Mouse (Mus musculus) adrenal gland, postnatal 14 days (tissue): ENCODE measurements around the gene Gm20388. TPM values are rescaled to one million over a fixed set of nuclear protein-coding genes. Genes with fewer than 3 reads are reported as not detected.

Experiments used
- DNase-seq: peaks from one replicate; pipeline ENCODE4 v3.0.0; 2021; ENCODE audit warnings: mixed read lengths
- total RNA-seq: library from RNA; stranded (reverse); gene quantifications from 2 replicates; pipeline ENCODE4 v1.2.3, GENCODE M21; 2021

The Gm20388 gene
- total RNA-seq, 1 experiment from 2014 or later, result 17.6 TPM

DNA sequence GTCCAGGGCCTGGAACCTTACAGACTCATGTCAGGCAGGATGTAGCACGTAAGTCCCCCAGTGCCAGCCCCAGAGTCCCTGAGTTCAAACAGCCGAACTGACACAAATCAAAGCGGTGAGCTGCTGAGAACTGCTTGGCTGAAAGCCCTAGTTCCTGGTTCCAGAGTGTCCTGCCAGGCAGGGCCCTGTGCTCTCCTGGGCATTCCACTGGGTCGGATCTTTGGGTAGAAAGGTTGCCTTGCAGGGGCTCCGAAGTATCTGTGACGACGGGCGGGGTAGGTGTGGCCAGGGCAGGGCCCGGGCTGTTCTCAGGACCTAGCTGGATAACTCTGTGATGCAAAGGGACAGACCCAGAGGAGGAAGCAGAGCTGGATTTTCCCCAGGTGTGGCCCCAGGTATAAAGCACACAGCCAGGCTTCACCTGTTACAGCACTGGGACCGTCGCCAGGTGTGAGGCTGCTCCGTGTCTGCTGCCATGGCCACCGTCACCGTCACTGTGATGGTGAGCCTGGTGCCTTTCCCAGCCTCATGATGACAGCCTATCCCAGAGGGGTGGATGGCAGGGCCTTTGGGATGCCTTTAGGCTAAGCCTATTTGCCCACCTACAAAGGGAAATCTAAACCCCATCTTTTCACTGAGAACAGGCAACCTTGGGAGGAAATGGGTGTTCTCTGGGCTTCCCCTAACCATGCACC is 2510.9 kb downstream of the Gm20388 start, which contains the start of gene Il17c:
Gene Il17c (plus strand): TSS at position 645 of the 695 bp plus-strand sequence.
- DNase-seq, result peak; percentile 30

DNA sequence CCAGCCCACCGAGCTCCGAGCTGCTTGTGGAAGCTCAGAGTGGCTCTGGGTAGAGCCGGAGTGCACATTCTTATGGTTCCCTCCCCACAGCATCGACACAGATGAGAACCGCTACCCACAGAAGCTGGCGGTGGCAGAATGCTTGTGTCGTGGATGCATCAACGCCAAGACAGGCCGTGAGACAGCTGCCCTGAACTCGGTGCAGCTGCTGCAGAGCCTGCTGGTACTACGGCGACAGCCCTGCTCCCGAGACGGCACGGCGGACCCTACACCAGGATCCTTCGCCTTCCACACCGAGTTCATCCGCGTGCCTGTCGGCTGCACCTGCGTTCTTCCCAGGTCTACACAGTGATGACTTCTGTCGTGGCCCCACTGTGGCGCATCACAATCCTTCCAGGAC is 2512.6 kb downstream of the Gm20388 start:
- DNase-seq, result no peak

DNA sequence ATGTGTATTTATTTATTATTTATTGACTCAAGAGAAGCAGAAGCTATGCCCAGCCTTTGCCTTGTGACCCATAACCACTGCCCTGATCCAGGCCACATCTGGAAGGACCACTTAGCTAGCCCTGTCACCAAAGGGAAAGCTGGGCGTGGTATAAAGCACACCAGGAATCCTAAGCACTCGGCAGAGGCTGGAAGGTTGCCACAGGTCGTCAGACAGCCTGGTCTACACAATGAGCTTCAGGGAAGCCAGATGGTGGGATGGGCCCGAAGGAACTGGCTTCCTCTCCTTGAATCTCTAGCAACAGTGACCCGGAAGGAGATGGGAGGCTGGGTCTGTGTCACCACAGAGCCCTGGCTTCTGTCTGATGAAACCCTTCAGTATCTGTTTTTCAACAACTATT is 2513.0 kb downstream of the Gm20388 start:
- no peak for DNase-seq

DNA sequence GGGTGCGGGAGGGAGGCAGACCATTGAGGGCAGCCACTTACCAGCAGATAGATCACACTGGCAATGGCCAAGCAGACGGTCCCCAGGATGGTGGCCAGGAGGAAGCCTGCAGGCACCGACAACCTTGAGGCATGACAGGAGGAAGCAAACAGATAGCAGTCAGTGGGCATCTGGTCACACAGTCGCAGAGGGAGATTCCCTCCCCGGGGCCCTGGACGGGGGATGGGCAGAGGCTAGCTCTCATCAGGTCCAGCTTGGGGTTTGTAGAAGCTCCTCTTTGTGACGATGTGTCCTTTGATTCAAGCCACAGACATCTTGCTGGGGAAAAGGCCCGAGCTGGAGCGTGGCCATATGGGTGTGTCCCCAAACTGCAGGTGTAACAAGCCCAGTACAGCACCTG is 2515.5 kb downstream of the Gm20388 start:
- DNase-seq, result no peak

DNA sequence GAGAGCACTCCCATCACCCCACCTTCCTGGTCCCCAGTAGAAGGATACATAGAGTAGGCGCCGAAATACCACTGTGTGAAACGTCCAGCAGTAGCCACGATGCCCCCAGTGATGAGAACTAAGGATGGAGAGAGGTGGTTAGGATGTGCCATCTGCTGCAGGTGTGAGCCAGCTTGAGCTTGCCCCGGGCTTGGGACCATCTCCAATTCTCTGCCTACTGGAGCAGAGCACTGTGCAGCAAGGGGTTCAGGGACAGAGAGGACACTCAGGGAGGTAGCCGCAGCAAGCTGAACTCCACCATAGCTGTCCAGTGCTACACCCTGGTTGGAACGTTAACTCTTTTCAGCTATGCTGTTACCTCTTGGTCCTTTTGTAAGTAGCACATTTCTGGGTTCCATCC is 2517.0 kb downstream of the Gm20388 start:
- no peak for DNase-seq

DNA sequence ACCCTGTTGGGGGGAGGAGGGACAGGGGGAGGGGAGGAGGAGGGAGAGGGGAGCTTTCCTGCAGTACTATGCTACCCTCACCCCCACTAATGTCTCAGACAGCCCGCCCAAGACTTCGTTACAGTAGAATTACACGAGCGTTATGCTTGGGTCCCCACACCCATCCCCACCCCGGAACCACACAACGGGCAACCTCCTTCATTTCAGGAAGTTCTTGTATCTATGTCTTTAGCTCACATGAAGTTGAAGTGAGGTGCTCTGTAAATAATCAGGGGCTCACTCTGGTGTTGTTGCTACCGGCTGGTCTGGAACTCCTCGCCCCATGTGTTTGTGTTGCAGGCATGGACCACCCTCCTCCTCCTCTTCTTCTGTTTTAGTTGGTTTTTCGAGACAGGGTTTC is 2517.5 kb downstream of the Gm20388 start:
- DNase-seq, result no peak

DNA sequence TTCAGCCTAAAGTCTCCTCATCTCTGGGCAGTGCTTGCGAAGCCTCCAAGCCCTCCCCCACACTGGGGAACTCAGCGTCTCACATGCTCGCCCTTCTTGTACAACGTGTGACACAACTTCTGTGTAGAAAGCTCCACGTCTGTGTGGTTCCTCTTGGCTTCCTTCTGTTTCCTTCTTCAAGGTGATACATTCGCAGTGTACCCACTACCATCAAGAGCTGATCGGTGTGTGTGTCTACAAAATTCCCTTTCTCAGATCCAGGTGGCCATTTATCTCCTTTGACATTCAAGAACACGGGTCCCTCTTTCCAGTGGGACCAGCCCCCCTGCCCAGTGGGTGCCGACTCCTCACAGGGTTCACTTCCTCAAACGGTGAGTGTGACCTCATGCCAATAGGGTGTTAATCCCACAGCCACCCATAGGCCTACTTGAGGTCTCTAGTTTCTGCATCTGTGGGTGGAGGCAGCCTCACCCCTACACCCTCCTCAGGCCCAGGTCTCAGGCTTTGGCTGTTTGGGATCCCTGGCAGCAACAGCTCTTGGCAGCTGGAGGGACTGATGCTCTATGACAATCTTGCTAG is 2519.5 kb downstream of the Gm20388 start:
- DNase-seq, result no peak

DNA sequence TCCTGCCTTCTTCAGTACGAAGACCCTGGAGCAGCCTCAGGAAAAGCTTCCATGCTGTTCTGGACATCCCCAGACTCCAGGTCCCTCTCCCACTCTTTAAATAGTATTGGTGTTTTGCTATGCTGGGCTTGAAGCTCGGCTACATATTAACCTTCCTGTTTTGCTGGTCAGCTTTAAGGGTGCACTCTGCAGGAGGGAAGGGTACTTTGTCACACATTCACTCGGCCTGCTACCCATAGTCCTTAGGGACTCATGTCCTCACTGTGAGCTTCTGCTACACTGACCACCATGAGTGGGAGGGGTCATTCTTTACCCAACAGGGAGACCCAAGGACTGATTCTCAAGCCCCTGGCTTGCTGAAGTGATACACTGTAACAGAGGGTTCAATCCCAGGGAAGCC is 2520.0 kb downstream of the Gm20388 start:
- DNase-seq, result no peak

DNA sequence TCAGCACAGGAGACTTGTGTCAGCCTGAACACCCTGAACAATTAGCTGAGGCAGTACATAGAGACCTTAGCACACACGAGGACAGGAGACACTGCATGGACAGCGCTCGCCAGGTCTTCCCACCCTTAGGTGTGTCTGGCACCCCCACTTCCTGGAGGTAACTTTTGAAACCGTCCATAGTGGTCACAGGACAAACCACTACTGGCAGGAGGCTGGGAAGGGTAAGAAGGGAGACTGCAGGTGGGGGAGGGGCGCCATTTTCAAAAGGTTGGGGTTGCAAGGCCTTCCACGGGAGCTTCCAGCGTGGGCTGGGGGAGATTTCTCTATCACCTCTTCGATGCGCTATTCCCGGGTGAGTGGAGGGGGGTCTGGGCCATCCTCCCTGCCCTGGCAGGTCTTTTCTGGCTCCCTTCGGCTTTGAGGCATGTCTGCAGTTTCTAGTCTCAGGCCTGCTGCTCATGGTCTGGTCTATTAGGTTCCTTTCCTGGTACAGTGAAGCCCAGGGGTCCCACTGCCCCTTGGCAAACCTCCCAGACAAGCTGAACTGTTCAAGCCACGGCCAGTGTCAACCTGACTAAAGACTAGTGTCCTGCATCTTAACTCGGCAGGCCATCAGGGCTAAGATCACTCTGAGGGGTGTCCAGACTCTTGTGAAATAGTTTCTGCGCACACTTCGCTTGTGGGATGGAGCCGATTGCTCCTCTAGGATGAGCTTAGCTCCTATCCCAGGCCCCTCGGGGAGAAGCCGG is 2521.2 kb downstream of the Gm20388 start:
- DNase-seq, result no peak

DNA sequence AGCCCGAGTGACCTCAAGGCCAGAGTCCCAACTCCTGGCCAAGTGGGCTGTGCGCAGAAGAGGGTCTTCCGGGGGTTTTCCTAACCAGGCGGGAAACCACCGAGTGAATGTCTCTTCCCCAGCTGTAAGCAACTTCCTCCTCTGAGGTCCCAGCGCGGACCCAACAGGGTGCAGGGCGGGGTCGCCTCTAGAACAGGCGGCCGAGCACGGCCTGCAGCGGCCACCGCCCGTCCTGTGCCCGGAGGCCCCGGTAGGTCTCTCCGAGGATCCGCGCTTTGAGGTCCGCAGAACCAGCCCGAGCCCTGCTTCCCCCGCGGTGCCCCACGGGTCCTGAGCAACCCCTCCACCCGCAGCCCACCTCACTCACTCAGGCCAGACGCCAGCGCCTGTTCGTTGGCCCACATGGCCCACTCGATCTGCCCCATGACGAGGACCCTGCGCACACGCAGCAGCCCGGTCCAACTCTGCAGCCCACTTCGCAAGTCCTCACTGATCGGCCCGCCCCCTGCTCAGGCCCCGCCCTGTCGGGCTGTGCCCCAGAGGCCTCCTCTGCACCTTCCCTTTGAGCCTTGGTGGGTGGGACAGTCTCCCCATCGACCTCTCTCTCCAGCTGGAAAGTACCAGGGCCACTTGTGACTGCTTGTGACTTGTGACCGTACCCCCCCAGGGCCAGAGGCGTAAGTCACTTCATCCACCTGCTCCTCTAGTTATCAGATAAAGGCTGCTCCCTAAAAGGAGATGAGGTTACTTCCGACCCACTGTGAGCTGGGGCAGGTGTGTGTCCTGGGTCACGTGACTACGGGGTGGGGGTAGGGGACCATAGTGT is 2522.0 kb downstream of the Gm20388 start, which contains the start of gene Cyba:
Gene Cyba (minus strand): TSS at position 488 of the 826 bp plus-strand sequence.
- peak; percentile 82 for DNase-seq

DNA sequence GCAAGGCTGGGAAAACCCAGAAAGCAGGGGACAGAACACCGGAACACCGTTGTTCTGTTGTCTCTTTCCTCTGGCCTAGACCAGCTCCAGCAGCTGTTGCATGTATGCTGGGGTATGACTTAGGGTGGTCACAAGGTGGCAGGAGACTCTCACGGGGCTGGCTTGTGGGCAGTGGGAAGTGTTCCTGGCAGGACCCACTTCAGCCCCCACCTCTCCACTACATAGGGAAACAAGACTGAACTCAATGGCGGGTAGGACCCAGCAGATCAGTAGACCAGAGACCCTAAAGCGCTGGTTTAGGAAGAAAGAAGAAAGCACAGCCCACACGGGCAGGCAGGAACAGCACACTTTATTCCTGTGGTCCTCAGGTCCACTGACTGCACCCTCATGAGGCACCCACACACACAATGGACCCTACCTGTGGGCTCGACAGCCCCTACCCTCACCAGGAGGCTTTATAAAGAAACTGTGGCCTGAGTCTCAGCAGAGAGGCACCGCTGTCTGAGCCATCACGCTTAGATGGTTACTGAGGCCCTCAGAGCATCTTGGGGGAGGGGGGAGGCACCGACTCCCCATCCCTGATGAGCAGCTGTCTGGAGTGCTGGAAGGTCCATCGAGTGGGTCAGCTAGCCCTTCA is 2522.7 kb downstream of the Gm20388 start:
- peak; percentile 36 for DNase-seq

DNA sequence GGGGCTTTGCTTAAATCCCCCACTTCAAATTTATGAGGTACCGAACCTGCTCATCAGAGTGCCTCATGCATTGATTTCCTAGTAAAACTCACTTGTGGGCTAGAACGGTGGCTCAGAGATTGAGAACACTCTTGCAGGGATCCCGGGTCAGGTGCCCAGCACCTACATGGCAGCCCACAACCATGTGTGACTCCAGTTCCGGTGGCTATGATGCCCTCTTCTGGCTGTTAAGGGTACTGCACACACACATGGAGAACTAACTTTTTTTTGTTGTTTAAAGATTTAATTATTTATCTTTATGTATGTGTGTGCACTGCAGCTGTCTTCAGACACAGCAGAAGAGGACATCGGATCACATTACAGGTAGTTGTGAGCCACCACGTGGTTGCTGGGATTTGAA is 2524.7 kb downstream of the Gm20388 start:
- no peak for DNase-seq

DNA sequence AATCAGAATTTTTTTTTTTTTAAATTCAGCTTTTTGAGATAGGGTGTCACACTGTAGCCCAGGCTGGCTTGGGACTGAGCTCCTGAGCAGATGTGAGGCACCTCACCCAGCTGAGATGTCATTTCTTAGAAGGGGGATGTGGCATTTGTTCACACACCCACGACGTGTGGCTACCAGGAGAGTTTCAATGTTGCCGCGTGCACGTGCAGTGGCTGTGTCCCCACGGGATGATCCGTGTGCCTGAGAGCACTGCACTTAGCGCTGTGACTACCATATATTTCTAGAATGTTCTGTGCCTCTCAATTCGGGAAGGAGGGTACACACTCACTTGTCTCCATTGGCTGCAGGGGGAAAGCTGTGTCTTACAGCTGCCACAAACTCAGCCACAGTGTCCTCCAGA is 2525.5 kb downstream of the Gm20388 start:
- no peak for DNase-seq

DNA sequence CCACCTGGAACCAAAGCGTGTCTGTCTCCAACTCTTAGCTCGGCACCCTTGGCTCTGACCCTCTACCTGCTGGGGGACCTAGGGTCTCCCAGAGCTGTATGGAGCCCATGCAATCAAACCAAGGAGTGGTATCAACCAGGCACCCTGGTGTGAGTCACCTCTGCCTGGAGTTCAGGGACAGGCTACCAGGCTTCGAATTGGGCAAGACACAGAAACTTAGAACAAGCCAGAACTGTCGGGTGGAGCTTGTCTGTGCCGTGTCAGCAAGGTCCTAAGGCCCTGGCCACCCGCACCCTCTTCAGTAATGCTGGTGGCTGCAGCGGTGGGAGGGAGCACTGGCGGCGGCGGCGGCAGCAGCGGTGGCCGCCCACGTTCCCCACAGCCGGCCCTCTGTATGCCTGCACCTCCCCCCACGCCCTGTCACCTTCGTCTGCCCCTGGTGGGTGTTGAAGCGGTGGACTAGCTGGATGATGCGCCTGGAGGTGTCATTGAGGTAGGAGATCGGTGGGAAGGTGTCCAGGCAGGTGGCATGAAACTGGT is 2526.0 kb downstream of the Gm20388 start:
- DNase-seq, result no peak

DNA sequence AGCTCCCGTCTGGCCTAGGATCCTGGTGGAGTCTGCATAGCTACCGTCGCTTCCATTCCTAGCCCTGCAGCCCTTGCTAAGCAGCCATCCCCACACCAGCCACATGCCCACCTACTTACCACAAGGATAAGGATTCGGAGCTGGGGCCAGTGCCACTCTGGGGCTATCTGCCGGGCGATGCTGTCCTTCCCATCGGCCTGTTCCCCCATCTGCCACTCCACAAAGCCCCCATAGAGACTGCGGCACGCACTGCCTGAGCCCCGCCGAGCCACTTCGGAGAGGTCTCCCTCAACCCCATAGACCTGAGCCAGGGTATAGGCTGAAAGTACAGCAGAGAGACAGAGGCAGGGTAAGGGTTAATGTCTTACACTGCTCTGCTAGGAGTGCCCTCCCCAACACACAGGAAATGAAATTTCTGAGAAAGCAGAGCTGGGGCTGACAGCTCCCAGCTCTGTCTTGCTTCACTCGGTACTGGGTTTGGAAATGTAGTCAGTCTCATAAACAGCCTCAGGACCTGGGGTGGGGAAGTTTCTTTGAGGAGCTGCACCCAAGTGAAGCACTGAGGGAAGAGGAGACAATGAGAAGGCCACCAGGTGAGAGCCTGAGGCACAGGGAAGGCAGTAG is 2527.2 kb downstream of the Gm20388 start:
- no peak for DNase-seq

DNA sequence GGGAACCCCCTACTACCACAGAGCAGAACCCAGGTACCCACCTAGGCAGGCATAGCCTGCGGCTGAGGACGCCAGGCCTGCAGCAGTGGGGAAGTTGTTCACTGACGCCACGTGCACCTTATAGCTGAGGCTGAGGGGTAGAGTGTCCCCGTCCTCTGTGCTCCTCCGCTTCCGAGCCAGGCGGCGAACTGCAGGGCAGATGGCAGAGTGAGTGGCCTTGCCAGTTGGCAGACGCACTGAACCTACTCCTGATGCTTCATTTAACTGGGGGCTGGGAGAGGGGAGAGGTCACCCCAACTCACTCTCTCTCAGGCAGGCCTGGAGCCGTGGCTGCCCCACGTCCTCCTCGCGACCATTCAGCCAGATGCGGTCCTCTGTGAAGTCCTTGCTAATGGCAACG is 2528.7 kb downstream of the Gm20388 start:
- no peak for DNase-seq

DNA sequence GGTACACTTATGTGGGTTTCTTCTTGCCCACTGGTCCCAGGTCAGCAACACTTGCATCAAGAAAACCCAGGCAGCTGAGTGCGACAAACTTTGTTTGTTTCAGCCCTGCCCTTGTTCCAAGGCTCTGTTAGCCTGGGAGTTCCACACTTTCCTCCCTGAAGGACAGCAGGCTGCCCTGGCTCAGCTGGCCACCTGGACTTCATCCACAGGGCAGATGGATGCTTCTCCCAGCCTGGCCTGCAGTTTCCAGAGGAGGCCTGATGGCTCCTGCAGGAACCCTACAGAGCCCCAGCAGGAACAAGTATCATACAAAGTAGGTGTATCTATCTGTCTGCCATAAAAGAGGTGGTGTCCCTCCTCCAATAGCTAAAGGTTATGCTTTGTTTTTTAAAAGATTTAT is 2530.7 kb downstream of the Gm20388 start:
- DNase-seq, result no peak

DNA sequence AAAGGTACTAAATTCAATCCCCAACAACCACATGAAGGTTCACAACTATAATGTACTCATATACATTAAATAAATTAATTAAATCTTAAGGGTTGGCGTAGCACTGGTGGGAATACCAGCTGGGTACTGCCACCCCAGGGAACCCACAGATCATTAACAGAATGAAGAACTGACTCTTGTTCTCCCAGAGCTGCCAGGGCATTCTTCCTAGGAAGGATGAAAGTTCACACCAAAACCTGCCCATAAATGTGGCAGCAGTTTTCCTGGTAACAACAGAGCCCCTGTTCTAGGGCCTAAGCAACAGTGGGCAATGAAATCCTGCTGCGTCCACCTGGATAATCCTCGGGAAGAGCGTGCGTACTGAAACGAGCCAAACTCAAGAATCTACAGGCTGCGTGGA is 2531.7 kb downstream of the Gm20388 start:
- DNase-seq, result no peak

DNA sequence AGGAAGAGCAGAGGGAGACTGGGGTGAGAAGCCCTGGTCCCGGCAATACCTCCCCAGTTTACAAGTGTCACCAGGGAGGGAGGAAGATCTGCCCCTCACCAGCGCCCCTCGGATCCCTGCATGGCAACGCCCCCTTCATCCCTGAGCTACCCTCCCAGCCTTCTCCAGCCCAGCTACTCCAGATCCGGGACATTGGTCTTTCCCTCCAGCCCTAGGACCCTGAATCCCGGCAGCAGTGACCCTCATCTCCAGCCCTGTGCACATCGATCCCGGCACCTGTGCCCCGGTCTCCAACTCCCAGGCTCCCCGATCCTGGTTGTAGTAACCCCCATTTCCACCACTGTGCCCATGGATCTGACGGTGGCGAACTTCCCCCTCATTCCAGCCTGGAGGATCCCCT is 2532.1 kb downstream of the Gm20388 start:
- DNase-seq, result no peak

DNA sequence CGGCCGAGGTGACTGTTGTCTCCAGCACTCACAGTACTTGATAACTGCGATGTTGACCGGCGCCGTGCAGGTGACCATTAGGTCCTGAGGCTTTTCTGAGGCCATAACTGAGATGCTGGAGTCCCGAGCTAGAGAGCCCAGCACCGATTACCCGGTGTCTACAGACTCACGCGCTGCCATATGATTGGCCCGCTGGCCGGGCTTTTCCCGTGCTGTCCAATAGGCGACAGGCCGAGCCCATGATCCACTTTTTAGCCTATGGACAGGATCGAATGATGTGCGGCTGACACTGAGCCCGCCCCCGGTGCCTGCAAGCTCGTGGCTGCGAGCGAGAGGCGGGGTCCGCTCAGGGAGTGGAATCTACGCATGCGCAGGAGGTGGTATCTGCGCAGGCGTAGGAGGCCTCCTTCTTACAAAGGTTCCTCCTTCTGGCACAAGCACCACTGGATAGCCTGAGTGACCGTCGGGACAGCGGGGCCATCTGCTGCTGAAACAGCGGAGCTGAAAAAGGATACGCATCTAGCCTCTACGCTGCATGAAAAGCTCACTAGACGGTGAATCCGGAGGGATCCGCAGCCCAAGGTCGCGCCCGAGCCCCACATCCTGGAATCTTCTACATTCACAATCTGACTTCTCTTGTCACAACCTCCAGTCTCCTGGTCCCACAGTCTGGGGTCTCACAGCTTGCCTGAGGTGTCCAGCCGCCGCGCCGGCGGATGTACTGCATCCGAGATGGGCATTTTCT is 2532.8 kb downstream of the Gm20388 start, which contains the start of gene Mvd:
Gene Mvd (minus strand): TSS at position 161 of the 745 bp plus-strand sequence.
- peak; percentile 99 for DNase-seq
